Mouse (Mus musculus): ENCODE measurements at regions not wholly inside any gene's neighbourhood (a gene's known extent, or its start where the extent isn't known, plus 50 kb on each side); places are given as distances from the start of the nearest gene placed in this dataset.
A peak's percentile ranks its signal among the peaks of the same experiment; 100 is the strongest.

GRCm38 (mm10) chr19:15230129-15230927 lies 632.5 kb upstream of the Tle4 start:
- no peak for DNase-seq (ENCODE audit: low read depth, low spot score)

DNA sequence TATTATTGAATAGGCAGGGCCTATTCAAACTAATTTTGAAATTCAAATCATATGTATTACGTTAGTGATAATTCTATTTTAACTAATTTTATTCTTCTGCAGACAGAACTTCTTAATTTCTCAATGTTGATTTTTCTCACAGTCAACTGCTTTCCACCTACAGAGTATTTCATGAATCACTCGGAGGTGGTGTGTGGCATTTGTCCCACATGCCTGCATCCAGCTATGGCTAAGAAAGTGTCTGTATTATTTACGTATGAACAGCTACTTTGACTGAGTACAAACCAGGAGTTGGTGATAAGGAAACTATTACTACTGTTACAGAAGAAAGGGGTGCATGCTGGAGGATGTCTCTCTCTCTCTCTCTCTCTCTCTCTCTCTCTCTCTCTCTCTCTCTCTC lies 619.5 kb upstream of the Tle4 start:
- DNase-seq (ENCODE audit: low read depth, low spot score) = no peak

DNA sequence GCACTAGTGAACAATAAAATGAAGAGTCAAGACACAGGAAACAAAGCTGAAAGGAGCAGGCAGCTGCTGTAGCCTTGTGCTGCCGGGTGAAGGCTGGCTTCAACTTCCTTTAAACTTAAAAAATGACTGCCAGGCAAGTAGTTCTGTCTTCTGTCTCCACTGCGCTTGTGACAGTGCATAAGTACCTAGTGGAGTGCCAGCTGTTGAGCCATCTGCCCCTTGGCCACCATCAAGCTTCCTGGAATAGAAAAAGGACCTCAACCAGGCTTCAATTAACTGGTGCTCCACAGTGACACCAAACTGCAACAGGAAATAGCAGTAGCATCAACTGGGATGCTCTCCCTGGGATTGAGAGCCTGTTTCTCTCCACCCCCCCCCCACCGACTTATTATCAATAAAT lies 616.8 kb upstream of the Tle4 start:
- no peak for DNase-seq (ENCODE audit: low read depth, low spot score)

DNA sequence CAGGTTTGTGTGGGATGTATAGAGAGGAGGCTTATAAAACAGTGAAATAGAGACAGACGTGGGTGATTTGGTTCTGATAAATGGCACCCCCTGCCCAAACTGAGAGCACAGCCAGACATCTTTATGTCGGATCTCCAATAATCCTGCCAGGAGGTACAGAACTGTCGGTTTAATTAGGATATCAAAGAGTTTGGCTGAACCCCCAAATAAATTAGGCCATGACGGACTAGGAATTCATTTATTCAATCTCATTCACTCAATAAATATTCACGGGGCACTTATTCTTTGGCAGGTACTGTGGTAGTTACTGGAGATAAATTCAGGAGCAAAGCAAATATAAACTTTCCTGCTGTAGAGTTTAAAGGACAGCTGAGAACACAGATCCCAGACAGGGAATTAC lies 615.0 kb upstream of the Tle4 start:
- no peak for DNase-seq (ENCODE audit: low read depth, low spot score)

DNA sequence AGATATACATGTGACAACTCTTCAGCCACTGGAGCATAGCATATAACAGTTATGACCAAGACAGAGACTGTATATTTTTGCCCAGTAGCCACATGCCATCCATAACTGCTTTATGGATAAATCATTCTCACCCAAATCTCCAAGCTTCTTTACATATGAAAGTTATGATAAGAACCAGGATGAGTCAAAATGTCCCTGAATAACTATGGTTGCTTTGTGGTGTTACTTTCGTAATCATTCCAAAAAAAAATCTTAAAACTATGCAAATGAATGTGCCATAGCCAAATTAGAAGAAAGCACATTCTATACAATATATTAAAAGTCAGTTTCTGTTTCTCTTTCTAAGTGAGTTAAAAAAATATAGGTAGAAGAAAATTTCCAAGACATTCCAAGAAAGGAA lies 605.2 kb upstream of the Tle4 start:
- DNase-seq (ENCODE audit: low read depth, low spot score) = no peak

DNA sequence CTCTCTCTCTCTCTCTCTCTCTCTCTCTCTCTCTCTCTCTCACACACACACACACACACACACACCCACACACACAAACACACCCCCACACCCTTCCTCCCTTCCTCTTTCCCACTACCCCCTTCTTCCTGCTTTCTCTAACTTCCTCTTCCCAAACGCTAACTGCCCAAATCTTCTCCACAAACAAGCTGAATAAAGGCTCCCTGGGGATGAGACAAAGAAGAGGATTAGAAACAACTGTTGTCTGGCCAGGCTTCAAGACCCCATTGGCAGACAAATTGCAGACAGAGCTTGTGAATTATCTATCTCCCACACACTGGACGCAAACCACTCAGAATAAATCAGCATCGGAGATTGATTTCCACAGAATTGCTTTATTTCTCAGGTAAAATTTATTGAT lies 603.4 kb upstream of the Tle4 start:
- peak; percentile 6 for DNase-seq (ENCODE audit: low read depth, low spot score)

DNA sequence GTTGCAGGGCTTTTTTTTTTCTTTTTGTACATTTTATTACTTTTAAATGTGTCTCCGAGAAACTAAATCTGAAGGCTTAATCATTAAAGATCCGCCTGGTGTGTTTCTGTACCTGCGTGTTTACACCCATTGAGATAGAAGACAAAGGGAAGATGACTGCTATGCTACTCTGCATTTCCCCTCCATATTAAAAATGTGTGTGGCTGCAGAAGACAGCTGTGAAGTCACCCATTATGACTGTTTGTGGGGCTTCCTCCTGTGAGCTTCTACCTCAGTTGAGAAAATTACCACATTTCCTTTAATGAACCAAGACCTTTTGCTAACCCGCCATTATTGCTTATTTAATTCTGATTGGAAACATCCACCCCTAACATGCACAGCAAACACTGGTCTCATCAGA lies 602.9 kb upstream of the Tle4 start:
- DNase-seq (ENCODE audit: low read depth, low spot score) = no peak

DNA sequence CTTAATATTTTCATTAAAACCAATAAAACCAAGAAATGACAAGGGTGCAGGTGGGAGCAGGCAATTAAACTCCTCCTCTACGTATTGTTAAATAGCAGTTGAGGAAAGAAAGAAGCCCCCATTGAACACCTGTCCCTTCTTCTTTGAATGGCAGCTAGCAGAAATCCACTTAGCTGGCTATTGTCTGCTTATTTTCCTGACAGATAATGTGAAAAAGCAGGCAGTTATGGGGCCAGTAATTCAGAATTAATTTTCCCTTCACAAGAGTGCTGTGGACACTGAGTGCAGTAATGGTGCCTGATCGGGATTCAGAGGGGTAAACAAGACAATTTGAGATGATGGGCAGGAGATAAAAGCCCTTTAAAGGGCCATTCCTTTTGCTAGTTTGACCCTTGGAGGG lies 602.5 kb upstream of the Tle4 start:
- no peak for DNase-seq (ENCODE audit: low read depth, low spot score)

GRCm38 (mm10) chr19:15199692-15200091 lies 601.8 kb upstream of the Tle4 start:
- no peak for DNase-seq (ENCODE audit: low read depth, low spot score)

GRCm38 (mm10) chr19:15175221-15175620 lies 577.4 kb upstream of the Tle4 start:
- no peak for DNase-seq (ENCODE audit: low read depth, low spot score)

- no peak for DNase-seq (ENCODE audit: low read depth, low spot score)
These were observed 575.5 kb upstream of the Tle4 start for GRCm38 (mm10) chr19:15173301-15173700.

- no peak for DNase-seq (ENCODE audit: low read depth, low spot score)
These were observed 569.3 kb upstream of the Tle4 start for GRCm38 (mm10) chr19:15167184-15167583.

GRCm38 (mm10) chr19:15160641-15161040 lies 562.8 kb upstream of the Tle4 start:
- no peak for DNase-seq (ENCODE audit: low read depth, low spot score)

- no peak for DNase-seq (ENCODE audit: low read depth, low spot score)
These were observed 560.8 kb upstream of the Tle4 start for GRCm38 (mm10) chr19:15158653-15159052.

DNA sequence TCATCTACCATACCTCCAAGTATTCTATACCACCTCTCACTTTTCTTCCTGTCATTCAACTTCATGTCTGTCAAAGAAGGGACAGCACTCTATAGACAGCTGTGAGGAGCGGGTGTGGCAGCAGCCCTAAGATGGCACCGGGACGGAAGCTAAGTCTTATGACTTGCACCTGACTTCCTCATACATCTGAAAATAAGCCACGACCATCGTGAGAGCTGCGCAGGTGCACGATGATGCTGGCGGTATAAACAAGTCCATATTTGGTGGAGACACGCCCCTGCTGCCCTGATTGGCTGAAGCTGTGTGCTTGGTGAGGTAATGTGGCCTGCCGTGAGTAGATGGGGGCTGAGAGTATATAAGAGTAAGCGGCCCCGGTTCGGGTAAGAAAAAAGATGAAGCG lies 560.3 kb upstream of the Tle4 start:
- no peak for DNase-seq (ENCODE audit: low read depth, low spot score)

DNA sequence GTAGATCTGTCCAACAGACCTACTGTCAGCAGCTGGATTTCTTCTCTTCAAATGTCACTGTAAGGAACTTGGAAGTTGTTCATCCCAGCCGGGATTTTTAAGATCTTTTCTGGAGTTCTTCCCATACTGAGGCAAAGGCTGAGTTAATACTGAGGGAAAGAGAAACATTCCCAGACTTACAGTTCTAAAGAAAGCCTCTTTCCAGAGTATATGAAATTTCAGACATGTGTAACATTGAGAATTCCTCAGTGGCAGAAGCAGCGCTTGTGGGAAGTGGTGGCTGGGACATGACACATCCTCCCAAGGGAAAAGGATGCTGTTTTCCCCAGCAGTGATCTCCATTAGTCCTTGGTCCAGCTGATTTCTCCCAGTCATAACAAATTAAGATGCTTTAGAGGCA lies 556.8 kb upstream of the Tle4 start:
- no peak for DNase-seq (ENCODE audit: low read depth, low spot score)

DNA sequence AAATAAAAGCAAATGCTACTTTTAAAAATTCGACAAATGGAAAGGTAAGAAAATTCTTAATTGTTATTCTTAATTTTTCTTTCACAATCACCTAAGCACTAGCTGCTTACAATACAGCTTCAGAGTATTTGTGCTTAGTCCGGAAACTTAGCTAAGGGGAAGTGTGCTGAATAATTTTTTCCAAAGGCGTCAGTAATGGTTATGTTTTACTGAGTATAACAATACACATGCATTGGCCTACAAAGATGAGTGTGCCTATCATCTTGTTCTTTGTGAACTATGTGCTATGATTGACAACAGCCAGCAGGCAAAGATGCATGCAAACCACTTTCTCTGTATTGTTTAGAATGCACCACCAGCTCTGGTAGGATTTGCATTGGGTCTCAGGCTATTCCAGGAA lies 548.5 kb upstream of the Tle4 start:
- no peak for DNase-seq (ENCODE audit: low read depth, low spot score)

DNA sequence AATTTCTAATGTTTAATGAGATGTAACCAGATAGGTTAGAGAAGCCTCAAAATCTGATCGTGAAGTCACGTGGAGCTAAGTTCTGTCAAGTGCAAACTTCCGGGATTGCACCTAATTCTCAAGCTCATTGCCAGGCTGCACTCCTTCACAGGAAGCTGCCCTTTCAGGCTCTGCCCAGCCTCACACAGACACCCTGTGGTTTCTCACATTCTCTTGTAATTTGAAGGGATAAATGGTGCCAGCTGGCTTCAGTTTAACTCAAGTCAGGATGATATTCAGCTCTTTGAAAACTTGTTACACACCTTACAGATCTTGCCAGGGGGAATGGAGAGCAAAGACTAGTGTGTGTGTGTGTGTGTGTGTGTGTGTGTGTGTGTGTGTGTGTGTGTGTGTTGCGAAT lies 529.3 kb upstream of the Tle4 start:
- no peak for DNase-seq (ENCODE audit: low read depth, low spot score)

GRCm38 (mm10) chr19:15108441-15109026 lies 510.7 kb upstream of the Tle4 start:
- no peak for DNase-seq (ENCODE audit: low read depth, low spot score)

DNA sequence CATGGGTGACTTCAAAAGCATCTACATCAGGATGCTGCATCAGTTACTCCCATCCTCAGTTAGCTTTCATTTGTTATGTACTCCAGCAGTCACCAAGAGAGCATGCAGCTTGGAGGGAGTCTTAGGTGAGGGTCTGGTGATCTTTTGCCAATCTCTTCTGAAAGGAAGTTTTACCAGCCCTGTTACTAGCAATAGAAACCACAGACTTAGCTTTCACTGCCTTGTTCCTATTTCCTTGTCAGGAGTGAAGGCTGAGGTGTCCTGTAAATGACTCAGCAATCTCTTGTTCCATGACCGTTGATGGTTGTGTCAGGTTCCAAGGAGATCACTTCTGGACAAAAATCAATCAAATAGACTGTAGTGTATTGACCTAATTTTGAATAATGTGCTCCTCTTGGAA lies 497.2 kb upstream of the Tle4 start:
- no peak for DNase-seq (ENCODE audit: low read depth, low spot score)

- no peak for DNase-seq (ENCODE audit: low read depth, low spot score)
These were observed 495.7 kb upstream of the Tle4 start for GRCm38 (mm10) chr19:15093534-15093933.

GRCm38 (mm10) chr19:15080638-15081037 lies 482.8 kb upstream of the Tle4 start:
- no peak for DNase-seq (ENCODE audit: low read depth, low spot score)

- DNase-seq (ENCODE audit: low read depth, low spot score) = no peak
These were observed 459.9 kb upstream of the Tle4 start for GRCm38 (mm10) chr19:15057801-15058200.
